Mouse (Mus musculus) retina, adult 2 months (tissue): ENCODE measurements at regions not wholly inside any gene's neighbourhood (a gene's known extent, or its start where the extent isn't known, plus 50 kb on each side); places are given as distances from the start of the nearest gene placed in this dataset.

Experiments used
- DNase-seq: peaks from one replicate; pipeline ENCODE4 v3.0.0-alpha.2; 2012; ENCODE audit warnings: low read depth, low spot score

- no peak for DNase-seq
Measured at GRCm38 (mm10) chr9:47432715-47433114, 97.3 kb upstream of the Cadm1 start.

DNA sequence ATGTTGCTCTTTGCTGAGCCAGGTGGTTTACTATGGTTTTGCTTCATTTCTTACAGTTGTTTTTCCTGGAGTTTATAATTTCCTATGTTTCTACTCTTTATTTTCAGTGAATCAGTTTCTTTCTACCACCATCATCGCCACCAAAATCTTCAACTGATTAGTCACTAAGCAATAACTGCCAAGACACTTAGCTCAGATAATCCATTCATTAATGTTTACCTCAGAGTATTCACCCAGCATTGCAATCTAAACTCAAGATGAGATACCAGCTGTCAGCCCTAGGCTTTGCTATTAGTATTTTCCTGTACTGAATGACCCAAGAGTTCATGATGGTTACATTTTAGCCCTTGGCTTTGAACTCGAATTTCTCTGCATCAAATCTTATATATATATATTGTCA lies 96.8 kb upstream of the Cadm1 start:
- DNase-seq, result no peak

GRCm38 (mm10) chr9:47434091-47434490 lies 95.9 kb upstream of the Cadm1 start:
- DNase-seq, result no peak

- no peak for DNase-seq
Measured at GRCm38 (mm10) chr9:47438976-47439375, 91.0 kb upstream of the Cadm1 start.

DNA sequence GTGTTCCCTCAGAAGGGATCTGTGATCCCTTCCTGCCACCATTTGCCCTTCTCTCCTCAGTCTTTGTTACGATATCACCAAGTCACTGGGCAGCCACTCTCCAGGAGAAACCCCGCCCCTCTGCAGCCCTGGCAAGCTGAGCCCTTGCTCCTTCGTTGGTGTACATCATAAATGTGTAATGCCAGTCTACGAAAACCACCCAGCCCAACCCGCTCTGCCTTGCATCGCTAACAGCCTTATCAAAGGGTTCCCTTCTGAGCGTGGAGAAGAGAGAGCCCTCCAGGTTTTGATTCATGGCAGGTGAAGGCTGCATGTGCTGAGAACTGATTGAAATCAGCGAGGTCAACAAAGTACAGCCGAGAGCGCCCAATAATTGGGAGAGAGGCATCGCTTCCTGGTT lies 90.5 kb upstream of the Cadm1 start:
- DNase-seq, result no peak

GRCm38 (mm10) chr9:47440128-47440527 lies 89.8 kb upstream of the Cadm1 start:
- DNase-seq, result no peak

GRCm38 (mm10) chr9:47441155-47441554 lies 88.8 kb upstream of the Cadm1 start:
- DNase-seq, result no peak

DNA sequence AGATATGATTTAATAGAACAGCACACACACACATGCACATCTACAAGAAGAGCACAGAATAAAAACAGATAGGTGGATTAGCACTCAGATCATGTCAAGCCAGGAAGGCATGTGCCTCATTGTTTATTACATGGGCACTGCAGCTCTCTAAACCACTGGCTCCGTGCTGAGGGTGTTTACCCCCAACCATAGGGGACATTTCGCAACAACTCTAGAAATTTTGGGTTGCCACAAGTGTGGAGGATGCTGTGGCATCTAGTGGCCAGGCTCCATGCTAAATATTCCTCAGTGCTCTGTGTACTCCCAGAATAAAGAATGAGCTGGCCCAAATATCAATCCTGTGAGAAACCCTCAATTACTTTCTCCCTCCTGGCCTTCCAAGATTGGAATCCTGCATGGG lies 85.8 kb upstream of the Cadm1 start:
- DNase-seq, result no peak

DNA sequence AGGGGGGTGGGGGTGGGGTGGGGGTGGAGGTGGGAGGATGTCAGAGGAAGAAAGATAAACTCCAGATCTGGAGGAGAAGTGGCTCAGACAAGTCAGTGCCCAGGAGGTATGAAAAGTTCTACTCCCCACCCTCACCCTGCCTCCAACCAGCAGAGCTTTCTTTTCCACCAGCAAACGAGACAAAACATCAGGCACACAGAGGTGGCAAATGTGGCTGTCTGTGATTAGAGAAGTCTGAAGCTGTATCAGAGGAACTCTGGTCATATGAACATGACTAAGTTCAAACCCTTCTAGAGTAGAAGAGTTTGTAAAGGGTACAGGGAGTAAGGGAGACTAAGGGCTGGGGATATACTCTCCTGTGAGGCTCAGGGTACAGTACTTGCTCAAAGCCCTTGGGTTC lies 85.2 kb upstream of the Cadm1 start:
- no peak for DNase-seq

- no peak for DNase-seq
Measured at GRCm38 (mm10) chr9:47445332-47445731, 84.6 kb upstream of the Cadm1 start.

DNA sequence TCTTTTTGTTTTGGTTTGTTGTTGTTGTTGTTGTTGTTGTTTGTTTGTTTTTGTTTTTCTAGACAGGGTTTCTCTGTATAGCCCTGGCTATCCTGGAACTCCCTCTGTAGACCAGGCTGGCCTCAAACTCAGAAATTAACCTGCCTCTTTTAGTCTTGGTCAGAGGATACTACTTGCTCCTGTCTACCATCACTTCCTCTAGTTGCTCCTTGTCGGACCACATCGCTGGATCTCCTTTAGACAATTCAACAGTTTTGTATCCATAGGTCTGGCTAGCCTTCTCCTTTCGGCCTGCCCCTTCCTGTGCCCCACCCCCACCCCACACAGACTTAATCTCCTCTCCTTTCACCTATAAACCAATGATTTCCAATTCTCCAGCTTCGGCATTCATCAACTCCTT lies 77.2 kb upstream of the Cadm1 start:
- DNase-seq, result no peak

GRCm38 (mm10) chr9:47458721-47459418 lies 71.1 kb upstream of the Cadm1 start:
- no peak for DNase-seq

- no peak for DNase-seq
Measured at GRCm38 (mm10) chr9:47459461-47460049, 70.4 kb upstream of the Cadm1 start.

- no peak for DNase-seq
Measured at GRCm38 (mm10) chr9:47460241-47460640, 69.7 kb upstream of the Cadm1 start.

DNA sequence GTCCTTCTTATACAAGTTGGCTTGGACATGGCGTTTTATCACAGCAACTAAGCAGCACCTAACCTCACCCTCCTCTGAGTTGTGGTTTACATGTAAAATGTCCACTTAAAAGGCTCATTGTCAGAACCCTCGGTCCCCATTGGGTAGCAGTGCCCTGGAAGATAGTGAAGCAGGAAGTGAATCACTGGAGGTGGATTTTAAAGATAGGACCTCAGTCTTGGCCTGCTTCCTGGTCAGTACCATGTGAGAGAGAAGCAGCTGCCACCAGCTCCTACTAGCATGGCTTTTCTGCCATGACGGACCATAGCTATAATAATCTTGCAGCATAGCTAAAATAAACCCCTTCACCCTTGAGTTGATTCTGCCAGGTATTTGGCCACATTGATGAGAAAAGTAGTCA lies 68.1 kb upstream of the Cadm1 start:
- DNase-seq, result no peak

- DNase-seq, result no peak
Measured at GRCm38 (mm10) chr9:47466767-47467166, 63.2 kb upstream of the Cadm1 start.

DNA sequence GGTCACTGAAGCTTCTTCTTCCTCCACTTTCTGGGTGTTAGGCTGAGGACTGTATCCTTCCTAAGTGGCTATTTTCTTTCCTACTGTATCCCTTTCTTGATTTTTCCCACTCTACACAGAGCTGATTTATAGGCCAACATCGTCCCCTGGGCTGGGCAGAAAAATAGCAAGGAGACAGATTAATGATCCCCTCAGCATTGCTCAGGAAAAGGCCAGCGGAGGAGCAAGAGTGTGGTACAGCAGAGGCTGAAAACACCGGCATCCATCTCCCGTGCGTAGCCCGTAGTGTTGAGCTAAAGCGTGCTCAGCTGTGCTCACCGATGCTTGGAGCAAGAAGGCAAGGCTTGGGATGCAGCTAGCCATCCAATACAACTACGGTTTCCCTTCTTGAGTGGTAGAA lies 62.2 kb upstream of the Cadm1 start:
- DNase-seq, result no peak

DNA sequence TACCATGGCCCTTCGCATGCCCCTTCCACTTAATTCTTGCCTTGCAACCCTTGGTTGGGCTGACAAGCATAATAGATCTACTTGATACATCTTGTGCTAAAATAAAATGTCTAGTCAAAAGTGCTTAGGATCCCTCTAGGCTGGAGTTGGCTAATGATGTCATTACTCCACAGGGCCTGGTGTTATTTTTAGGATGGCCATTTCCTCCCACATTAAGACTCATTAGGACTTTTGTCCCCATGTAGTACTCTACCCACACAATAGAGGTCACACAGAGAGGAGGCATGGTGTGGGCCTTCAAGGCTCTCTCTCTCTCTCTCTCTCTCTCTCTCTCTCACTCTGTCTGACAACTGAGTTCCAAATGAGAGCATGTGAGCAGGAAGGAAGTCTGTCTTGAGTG lies 60.4 kb upstream of the Cadm1 start:
- DNase-seq, result no peak

- DNase-seq, result no peak
Measured at GRCm38 (mm10) chr9:47470741-47471140, 59.2 kb upstream of the Cadm1 start.

DNA sequence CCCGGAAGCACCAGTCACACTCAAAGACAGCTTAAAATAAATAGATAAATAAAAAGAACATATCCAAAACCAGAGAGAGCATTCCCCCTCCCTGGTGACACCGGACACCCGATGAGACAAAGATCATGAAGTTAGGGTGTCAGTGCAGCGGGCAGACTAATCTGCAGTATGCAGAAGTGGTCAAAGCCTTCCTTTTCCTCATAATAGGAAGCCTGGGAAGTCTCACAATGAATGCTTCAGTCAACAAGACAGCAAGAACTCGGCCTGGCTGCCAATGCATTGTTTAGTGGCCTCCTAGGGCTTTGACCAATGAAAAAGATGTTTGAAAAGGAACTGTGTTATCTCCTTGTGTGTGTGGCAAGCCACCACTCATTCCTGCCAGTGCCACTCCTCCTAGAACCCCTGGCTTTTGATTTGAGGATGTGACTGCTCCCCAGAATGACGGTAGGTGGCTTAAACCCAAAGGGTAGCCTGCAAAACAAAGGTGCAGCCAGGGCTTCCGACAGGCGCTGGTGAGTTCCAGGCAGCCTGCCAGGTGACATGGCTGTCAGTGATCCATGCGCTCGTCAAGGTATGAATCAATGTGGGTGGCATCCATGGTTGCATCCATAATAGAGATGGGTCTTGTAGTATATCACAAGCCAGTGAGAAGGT lies 58.1 kb upstream of the Cadm1 start:
- DNase-seq, result no peak

DNA sequence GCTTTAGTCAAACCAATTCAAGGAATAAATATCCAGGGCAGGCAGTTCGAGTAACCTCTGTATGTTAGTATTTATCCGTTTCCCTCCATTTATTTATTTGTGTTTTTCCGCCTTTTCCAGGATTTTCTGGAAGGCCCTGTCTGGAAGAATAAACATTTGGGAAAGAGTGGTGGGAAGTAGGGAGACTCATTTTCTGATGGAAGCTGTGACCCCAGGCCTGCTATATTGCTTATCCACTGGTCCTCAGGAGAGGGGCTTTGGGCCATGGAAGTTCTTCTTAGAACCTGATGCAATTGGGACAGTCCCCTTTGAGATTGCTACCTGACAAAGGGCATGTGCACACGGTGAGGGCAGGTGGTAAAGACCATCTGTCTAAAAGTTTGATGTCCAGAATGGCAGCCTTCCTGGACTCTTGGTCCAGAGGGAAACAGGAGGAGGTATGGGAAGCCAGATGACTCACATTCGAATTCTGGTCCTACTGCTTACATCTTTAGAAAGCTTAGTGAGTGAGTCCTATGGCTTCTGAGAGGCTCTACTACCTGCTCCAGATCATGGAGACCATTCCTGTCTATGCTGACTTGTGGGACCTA lies 56.1 kb upstream of the Cadm1 start:
- no peak for DNase-seq

- peak; percentile 90 for DNase-seq
Measured at GRCm38 (mm10) chr9:47474776-47475175, 55.2 kb upstream of the Cadm1 start.

- DNase-seq, result no peak
Measured at GRCm38 (mm10) chr9:47477889-47478288, 52.1 kb upstream of the Cadm1 start.
